11 mouse cellular contexts compared by ENCODE assay signal in the genomic region with DNA sequence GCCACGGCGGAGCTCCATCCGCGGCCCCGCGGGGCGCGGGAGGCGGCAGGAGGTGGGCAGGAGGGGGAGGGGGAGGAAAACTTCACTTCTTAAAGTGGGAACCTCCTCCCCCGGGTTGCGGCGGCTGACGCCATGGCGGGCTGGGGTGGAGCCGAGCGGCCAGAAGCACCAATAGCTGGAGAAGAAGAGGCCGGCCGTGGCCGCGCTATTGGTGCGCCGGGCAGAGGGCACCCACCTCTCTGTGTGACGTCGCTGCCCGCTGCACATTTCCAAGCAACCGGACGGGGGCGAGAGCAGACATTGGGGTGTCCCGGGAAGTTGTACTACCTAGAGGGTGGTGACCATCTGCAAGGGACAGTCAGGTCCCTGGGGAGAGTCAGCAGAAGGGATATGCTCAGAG. TPM values are rescaled to one million over a fixed set of nuclear protein-coding genes. Genes with fewer than 3 reads are reported as not detected.
DNase-seq lines count a peak whose midpoint lies in the region; ATAC-seq and TF ChIP-seq lines count a peak whose summit lies in the region.
"Not testable (repeated sequence)": the region's sequence is repeated elsewhere in the genome, so short reads cannot be mapped to it uniquely, and the experiment has no call there.
"Had no signal": no experiment of that assay in that cellular context is flagged by ENCODE, and none has a peak within 500 bp of the region (broad histone marks: within the 10 kb centered on the region; RNA-seq: fewer than 3 reads in every experiment).

A gene (minus strand): TSS at position 189 of the 400 bp plus-strand sequence.

- not testable (repeated sequence) for H3K4me3 ChIP-seq in forebrain, embryonic 11.5 days (ENCODE audit: low read depth, low read length); heart, embryonic 14.5 days (ENCODE audit: control insufficient read depth in 1 of 2, insufficient read depth in 1 of 2, low read depth in 1 of 2, low read length in 2 of 2); liver, postnatal 0 days (ENCODE audit: low read depth, low read length); midbrain, embryonic 15.5 days; stomach, embryonic 14.5 days (ENCODE audit: low read depth, low read length)

- H3K9me3 ChIP-seq in forebrain, embryonic 11.5 days (ENCODE audit: control insufficient read depth, low read length); heart, embryonic 14.5 days (ENCODE audit: control insufficient read depth, low read length); liver, postnatal 0 days (ENCODE audit: low read length); midbrain, embryonic 15.5 days; stomach, embryonic 14.5 days (ENCODE audit: control insufficient read depth, low read depth, low read length): not testable (repeated sequence)

- not testable (repeated sequence) for H3K27ac ChIP-seq in forebrain, embryonic 11.5 days (ENCODE audit: low read depth, low read length); heart, embryonic 14.5 days (replicated peaks in 1 of 2; ENCODE audit: control insufficient read depth in 1 of 2, insufficient read depth in 1 of 2, low read depth in 2 of 2, low read length in 2 of 2); liver, postnatal 0 days (ENCODE audit: low read depth); midbrain, embryonic 15.5 days; stomach, embryonic 14.5 days (ENCODE audit: low read length)

- H3K4me1 ChIP-seq in forebrain, embryonic 11.5 days (replicated peaks; ENCODE audit: control insufficient read depth, insufficient read depth, low read length); heart, embryonic 14.5 days (ENCODE audit: control insufficient read depth in 2 of 2, insufficient read depth in 2 of 2, low read length in 2 of 2); liver, postnatal 0 days (ENCODE audit: insufficient read depth); midbrain, embryonic 15.5 days; stomach, embryonic 14.5 days (ENCODE audit: control insufficient read depth, insufficient read depth, low read length): not testable (repeated sequence)

- TF ChIP-seq EP300 in liver, postnatal 0 days (IDR thresholded peaks at IDR 0.05; ENCODE audit: low read depth): not testable (repeated sequence)

- not testable (repeated sequence) for TF ChIP-seq CTCF in liver, postnatal 0 days (IDR thresholded peaks at IDR 0.05; ENCODE audit: low read depth)

- ATAC-seq in forebrain, embryonic 11.5 days (replicated peaks; ENCODE audit: low FRiP score): peak; percentile 97
- ATAC-seq in heart, embryonic 14.5 days (ENCODE audit: insufficient number of reproducible peaks, insufficient read depth, low FRiP score, low read depth): peak; percentile 96
- ATAC-seq in inflammation-experienced regulatory T-cells, adult 6 months: peak; percentile 97
- peak; percentile 97 for ATAC-seq in liver, postnatal 0 days
- ATAC-seq in midbrain, embryonic 15.5 days (replicated peaks): peak; percentile 99
- ATAC-seq in stomach, embryonic 14.5 days (ENCODE audit: insufficient number of reproducible peaks, insufficient read depth, low FRiP score, low read depth): peak; percentile 97

- not testable (repeated sequence) for DNase-seq in adrenal gland, adult 8-10 months; forebrain, embryonic 11.5 days (ENCODE audit: low spot score); left cerebral cortex, postnatal 36 days (ENCODE audit: low spot score in 2 of 2); liver, postnatal 0 days

- not testable (repeated sequence) for H3K9ac ChIP-seq in forebrain, embryonic 11.5 days (ENCODE audit: low read length); heart, embryonic 14.5 days (ENCODE audit: low read length); liver, postnatal 0 days (replicated peaks); midbrain, embryonic 15.5 days; stomach, embryonic 14.5 days (replicated peaks; ENCODE audit: low read depth, low read length)

- H3K4me2 ChIP-seq in forebrain, embryonic 11.5 days (ENCODE audit: low read depth, low read length, severe bottlenecking); heart, embryonic 14.5 days (ENCODE audit: low read length); liver, postnatal 0 days (ENCODE audit: low read depth, low read length); midbrain, embryonic 15.5 days; stomach, embryonic 14.5 days (replicated peaks; ENCODE audit: low read depth, low read length): not testable (repeated sequence)

- not testable (repeated sequence) for H3K27me3 ChIP-seq in forebrain, embryonic 11.5 days (ENCODE audit: control insufficient read depth, insufficient read depth, low read length); heart, embryonic 14.5 days (ENCODE audit: control insufficient read depth, insufficient read depth, low read length); liver, postnatal 0 days (ENCODE audit: insufficient read depth, low read length); midbrain, embryonic 15.5 days (replicated peaks); stomach, embryonic 14.5 days (ENCODE audit: control insufficient read depth, insufficient read depth, low read length)

- no CpG with 5 or more reads among the region's 29 CpGs for WGBS in forebrain, embryonic 11.5 days
- WGBS in heart, embryonic 14.5 days: no CpG with 5 or more reads among the region's 29 CpGs
- WGBS in liver, postnatal 0 days (ENCODE audit: insufficient replicate concordance): no CpG with 5 or more reads among the region's 29 CpGs
- WGBS in midbrain, embryonic 15.5 days: no CpG with 5 or more reads among the region's 29 CpGs
- no CpG with 5 or more reads among the region's 29 CpGs for WGBS in stomach, embryonic 14.5 days

- intact Hi-C loops in left cerebral cortex, postnatal 36 days (cut with DNase I): not testable (repeated sequence)

- not testable (repeated sequence) for H3K36me3 ChIP-seq in forebrain, embryonic 11.5 days (ENCODE audit: control insufficient read depth, insufficient read depth, low read length); heart, embryonic 14.5 days (ENCODE audit: control insufficient read depth, insufficient read depth, low read length); liver, postnatal 0 days (replicated peaks; ENCODE audit: insufficient read depth, low read length); midbrain, embryonic 15.5 days (replicated peaks); stomach, embryonic 14.5 days (ENCODE audit: control insufficient read depth, insufficient read depth, low read length)

RNA-seq across cellular contexts. Expression of the gene that starts here (rescaled TPM):
- total RNA-seq in adrenal gland, adult 8-10 months (2022): 10 to 100 TPM; 11.6 to 24.0 (median 13.0) TPM
- not detected in 2 replicates for polyA plus RNA-seq in forebrain, embryonic 11.5 days (2014; fragmentation: Nextera tagmentation; extraction: Ambion mirVana)
- not detected in 2 replicates for polyA plus RNA-seq in heart, embryonic 14.5 days (2014; fragmentation: Nextera tagmentation; extraction: Ambion mirVana)
- polyA plus RNA-seq in inflammation-experienced regulatory T-cells, adult 6 months (2017; shearing (Covaris generic)): 1 to 10 TPM in 1 of 3 experiments, not detected in 2; 1.3 TPM
- total RNA-seq in left cerebral cortex, postnatal 36 days (2021): 10 to 100 TPM; 10.1 to 10.5 TPM
- polyA plus RNA-seq in liver, postnatal 0 days (2015; fragmentation: Nextera tagmentation; extraction: Ambion mirVana): not detected in 2 replicates
- not detected in 2 replicates for polyA plus RNA-seq in midbrain, embryonic 15.5 days (2015; fragmentation: Nextera tagmentation; extraction: Ambion mirVana)
- not detected in 2 replicates for polyA plus RNA-seq in stomach, embryonic 14.5 days (2014; fragmentation: Nextera tagmentation; extraction: Ambion mirVana)
- polyA plus RNA-seq: C2C12; limb, embryonic 10.5 days; urinary bladder, adult 2 months had no signal

Comparison
In these comparisons a context has a peak if more than half of its experiments do, and no peak if none do; other contexts are left out.
1. Peak in ATAC-seq in forebrain, embryonic 11.5 days; RNA of the gene not detected or under 1 TPM.
2. Peak in ATAC-seq in heart, embryonic 14.5 days; RNA of the gene not detected or under 1 TPM.
3. Peak in ATAC-seq in liver, postnatal 0 days; RNA of the gene not detected or under 1 TPM.
4. Peak in ATAC-seq in midbrain, embryonic 15.5 days; RNA of the gene not detected or under 1 TPM.
5. Peak in ATAC-seq in stomach, embryonic 14.5 days; RNA of the gene not detected or under 1 TPM.